Mouse (Mus musculus) c-Kit-negative CD71-positive TER-119-positive erythroid progenitor cells, embryonic 14.5 days (primary cell): ENCODE data around the gene Fblim1.

ENCODE experiments used
- DNase-seq: peaks from one replicate; pipeline ENCODE4 v3.0.0-alpha.2; 2013; ENCODE audit warnings: low read depth, low spot score

The Fblim1 gene

GRCm38 (mm10) chr4:141540844-141541243, 65.1 kb downstream of the Fblim1 start:
- DNase-seq = no peak

GRCm38 (mm10) chr4:141539213-141539767, 66.6 kb downstream of the Fblim1 start:
- no peak for DNase-seq

GRCm38 (mm10) chr4:141538408-141539212, 67.3 kb downstream of the Fblim1 start, which contains the start of gene Spen:
Gene Spen, minus strand, starts transcription at chr4:141538597.
- peak; percentile 89 for DNase-seq

GRCm38 (mm10) chr4:141537706-141538407, 68.0 kb downstream of the Fblim1 start:
- DNase-seq = peak; percentile 46

GRCm38 (mm10) chr4:141537226-141537610, 68.7 kb downstream of the Fblim1 start:
- no peak for DNase-seq

GRCm38 (mm10) chr4:141536291-141537225, 69.3 kb downstream of the Fblim1 start:
- peak; percentile 41 for DNase-seq

GRCm38 (mm10) chr4:141534947-141535680, 70.8 kb downstream of the Fblim1 start:
- peak; percentile 57 for DNase-seq

GRCm38 (mm10) chr4:141530979-141531378, 74.9 kb downstream of the Fblim1 start:
- DNase-seq = no peak

GRCm38 (mm10) chr4:141528938-141529337, 77.0 kb downstream of the Fblim1 start:
- DNase-seq = no peak

GRCm38 (mm10) chr4:141526936-141527650, 78.8 kb downstream of the Fblim1 start:
- DNase-seq = no peak
